Mouse (Mus musculus) small intestine, adult 2 months (tissue): Measurements from ENCODE around the gene Ppm1l.

Experiments
- CTCF ChIP-seq: fragments of 200-500 bp; IDR thresholded peaks from 2 replicates; pipeline ENCODE4 v1.5.1; 2012; ENCODE audit warnings: low read depth, mild to moderate bottlenecking, control low read depth, inconsistent platforms, low read length, moderate library complexity, mixed read lengths; ENCODE audit not compliant: insufficient replicate concordance, insufficient read length; ENCODE audit errors: extremely low read depth
- POLR2A ChIP-seq: fragments of 200-500 bp; IDR thresholded peaks from 2 replicates; pipeline ENCODE4 v1.6.1; 2012; ENCODE audit warnings: low read depth, mild to moderate bottlenecking, control low read depth, inconsistent platforms, low read length, moderate library complexity

- no peak for TF ChIP-seq CTCF
- no peak for TF ChIP-seq POLR2A
These were observed 192.8 kb downstream of the Ppm1l start for GRCm38 (mm10) chr3:69509411-69509952.
